Mouse (Mus musculus) embryo, embryonic 9.5 days (tissue): Measurements from ENCODE around the gene Olfr494.

Source experiments
- DNase-seq: peaks from one replicate; pipeline ENCODE4 v3.0.0-alpha.2; 2017; ENCODE audit errors: extremely low spot score

The Olfr494 gene

DNA sequence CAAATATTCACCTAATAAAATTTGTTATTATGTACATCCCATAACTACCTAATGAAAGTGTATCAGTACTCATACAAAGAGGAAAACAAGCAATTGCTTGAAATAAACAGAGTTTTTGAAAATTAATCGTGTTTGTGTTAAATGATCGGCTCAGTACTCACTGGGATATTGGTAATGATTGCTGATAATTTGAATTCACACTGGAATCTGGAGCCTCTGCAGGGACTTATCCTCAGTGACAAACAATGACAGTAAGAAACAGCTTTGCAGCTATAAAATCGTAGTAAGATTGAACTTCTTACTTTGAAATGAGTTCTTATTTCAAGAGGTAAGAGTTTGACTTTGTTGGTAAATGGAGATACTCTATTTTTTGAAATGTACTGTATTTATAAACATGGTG, at the start of gene Olfr494:
TSS of gene Olfr494 (plus strand) at position 301 of the 400 bp plus-strand sequence.
- no peak for DNase-seq

DNA sequence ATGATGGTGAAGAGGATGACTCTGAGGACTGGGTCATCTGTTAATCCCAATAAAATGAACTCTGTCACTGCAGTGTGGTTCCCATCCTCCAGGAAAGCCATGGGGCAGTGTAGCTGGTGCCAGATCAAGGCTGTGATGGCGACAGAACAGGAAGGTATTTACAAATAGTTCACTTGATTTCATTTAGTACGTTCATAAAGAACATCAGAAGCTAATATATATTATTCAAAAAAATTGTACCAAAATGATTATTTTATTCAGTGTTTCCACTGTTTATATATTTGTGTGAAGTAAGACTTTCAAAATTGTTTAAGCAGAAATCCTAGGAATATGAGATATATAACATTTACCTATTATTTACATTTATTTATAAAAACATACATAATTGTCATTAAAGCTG, 41.6 kb upstream of the Olfr494 start, which contains the start of gene Olfr492:
TSS of gene Olfr492 (minus strand) at position 101 of the 400 bp plus-strand sequence.
- DNase-seq = no peak

DNA sequence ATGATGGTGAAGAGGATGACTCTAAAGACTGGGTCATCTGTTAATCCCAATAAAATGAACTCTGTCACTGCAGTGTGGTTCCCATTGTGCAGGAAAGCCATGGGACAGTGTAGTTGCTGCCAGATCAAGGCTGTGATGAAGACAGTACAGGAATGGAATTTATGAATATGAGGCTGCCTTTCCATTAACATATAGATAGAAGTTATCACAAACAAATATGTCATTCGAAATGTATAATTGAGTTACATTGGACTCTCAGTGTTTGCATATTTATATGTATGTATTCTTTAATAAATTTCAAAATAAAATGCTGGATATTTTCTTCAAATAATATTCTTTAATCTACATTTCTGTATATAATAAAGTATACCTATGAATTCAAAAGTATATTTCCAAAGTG, 18.3 kb upstream of the Olfr494 start, which contains the start of gene Olfr493:
TSS of gene Olfr493 (minus strand) at position 101 of the 400 bp plus-strand sequence.
- no peak for DNase-seq

DNA sequence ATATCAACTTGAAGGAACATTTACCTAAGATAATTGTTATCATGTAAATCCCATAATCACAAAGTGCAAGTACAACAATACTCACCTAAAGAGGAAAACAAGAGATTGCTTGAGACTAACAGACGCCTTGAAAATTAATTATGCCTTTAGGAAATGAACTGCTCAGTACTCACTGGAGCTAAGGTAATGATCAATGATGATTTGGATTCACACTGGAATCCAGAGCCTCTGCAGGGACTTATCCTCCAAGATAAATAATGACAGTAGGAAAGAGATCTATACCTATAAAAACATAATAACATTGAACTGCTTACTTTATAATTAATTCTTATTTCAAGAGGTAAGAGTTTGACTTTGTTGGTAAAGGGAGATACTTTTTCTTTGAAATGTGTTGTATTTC, 27.7 kb downstream of the Olfr494 start, which contains the start of gene Olfr495:
TSS of gene Olfr495 (plus strand) at position 301 of the 400 bp plus-strand sequence.
- no peak for DNase-seq
